Mouse (Mus musculus): Measurements from ENCODE around the gene Tifa.

Gene Tifa

DNA sequence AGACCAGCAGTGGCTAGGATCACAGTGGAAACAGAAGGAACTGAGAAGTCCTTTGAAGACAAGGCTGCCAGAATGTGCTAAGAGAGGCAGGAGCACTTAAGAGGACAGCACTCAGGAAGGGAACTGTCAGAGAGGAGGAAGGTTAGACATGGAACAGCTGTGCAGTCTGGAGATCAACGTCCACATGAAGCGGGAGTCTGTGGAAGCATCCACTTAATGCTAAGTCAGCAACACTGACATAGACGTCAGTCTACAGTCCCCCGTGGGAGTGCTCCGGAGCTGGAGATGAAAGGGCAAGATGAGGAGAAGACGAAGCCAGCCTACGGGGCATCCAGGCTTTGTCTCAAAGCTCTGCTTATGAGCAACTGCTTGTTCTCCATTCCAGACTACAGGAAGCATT is 37.5 kb downstream of the Tifa start:
- no peak for DNase-seq

DNA sequence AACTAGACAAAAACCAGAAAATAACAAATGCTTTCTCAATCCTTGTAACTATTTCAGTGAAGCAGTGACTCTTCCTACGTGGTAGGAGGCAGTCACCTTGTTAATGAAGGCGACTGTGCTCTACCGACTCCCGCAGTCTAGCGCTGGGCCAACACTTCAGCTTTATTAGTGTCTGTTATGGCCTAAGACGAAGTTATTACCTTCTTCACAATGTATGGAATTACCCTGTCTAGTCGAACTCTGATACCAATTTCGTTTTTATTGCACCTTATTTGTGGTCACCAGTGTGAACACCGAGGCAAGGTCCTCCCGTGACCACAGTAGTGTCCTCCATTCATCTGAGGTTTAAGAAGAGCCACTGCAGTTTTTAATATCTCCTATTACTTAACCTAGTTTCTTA is 40.6 kb downstream of the Tifa start:
- DNase-seq: no peak

DNA sequence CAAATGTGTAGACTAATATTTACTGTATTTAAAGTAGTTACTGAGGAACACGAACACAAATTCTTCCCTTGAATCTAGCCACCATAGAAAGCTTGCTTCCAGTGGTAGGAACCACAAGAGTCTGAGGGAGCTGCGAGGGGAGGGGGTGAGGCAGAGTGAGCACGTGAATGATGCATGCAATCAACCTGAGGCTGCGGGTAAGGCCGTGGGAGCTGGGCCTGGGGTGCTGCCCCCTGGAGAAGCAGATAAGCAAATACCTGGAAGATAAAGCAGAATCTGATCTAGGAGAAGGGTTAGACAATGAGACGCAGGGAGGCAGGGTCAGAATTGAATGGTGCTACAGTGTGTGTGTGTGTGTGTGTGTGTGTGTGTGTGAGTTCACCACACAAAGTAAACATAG is 41.5 kb downstream of the Tifa start:
- no peak for DNase-seq

DNA sequence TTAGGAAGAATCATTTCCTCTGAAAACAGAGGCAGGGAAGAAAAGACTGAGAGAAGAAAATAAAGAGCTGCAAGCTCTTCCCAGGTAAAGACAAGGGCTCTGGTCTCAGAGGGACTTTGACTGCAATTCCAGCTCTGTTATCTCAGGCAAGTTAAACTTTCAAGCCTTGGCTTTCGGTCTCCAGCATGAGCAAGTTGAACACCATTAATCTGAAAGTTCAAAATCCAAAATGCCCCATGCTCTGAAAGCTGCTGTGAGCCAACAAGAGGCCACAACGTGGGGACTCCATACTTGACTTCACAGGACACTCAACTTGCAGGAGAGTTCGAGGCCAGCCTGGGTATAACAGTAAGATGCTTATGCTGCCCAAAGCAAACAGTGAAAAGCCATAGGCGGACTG is 44.4 kb downstream of the Tifa start:
- DNase-seq: no peak

DNA sequence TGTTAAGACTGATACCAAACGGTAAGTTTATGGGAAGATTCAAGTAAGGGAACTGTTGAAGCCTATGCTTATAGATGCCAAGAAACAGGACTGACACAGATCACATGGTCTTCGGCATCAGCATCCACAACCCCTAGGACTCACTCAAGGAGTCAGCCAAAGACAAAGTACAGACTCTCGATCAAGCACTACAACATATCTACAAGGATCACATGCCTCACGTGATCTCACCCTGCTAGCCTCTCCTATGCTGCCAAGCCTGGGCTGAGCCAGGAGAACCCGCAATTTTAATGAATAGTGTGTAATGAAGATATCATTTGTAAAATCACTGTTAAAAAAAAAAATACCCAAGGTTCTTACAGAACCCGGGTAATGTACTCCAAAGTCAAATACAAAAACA is 46.0 kb downstream of the Tifa start:
- no peak for DNase-seq

DNA sequence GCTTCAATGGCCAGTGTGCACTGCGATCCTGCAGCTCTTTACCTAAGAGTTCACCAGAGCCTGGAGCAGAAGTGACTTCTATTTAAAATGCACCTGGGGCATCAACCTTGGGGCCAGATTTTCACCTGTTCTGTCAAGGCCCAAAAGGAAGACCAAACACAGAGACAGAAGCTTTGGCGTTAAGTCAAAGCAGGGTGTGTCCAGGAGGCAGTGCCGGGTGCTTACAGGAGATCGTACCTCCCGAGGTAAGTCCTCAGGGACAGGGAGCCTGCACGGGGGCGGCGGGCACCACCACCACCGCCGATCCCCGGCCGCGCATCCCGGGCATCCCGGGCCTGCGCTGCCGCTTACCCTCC is 47.2 kb downstream of the Tifa start:
- DNase-seq: no peak

DNA sequence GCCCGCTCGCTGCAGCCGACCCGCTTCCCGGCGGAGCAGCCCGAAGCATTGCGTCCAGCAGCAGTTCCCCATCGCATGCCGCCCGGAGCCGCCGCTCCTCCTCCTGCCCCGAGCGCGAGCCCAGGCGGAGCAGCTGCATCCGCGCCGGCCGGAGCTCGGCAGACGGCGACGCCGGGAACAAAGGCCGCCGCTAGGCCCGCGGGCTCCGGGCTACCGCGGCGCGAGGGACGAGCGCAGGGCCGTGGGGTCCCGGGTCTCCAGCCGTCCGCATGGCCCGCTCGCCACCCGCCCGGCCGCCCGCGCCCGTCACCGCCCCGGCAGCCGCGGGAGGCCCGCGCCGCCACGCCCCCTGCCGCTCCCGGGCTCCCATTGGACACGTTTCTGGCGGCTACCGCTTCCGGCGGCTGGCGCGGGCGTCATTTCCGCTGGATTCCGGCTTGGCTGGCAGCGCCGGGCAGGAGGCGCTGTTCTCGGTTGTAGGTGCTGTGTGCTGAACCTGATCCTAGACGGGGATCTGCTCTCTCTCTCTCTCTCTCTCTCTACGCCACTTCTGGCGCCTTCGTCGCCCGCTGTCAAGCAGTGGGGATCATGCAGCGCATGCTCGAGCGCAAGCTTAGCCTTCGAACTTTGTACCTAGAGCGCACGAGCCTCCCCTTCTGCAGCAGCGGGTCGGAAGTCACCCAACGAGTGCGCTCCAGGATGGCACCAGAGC is 47.7 kb downstream of the Tifa start, which contains the start of gene Ap1ar:
Gene Ap1ar, minus strand, starts transcription at position 370 of the 712 bp plus-strand sequence.
- DNase-seq: peak; percentile 95 to 97

DNA sequence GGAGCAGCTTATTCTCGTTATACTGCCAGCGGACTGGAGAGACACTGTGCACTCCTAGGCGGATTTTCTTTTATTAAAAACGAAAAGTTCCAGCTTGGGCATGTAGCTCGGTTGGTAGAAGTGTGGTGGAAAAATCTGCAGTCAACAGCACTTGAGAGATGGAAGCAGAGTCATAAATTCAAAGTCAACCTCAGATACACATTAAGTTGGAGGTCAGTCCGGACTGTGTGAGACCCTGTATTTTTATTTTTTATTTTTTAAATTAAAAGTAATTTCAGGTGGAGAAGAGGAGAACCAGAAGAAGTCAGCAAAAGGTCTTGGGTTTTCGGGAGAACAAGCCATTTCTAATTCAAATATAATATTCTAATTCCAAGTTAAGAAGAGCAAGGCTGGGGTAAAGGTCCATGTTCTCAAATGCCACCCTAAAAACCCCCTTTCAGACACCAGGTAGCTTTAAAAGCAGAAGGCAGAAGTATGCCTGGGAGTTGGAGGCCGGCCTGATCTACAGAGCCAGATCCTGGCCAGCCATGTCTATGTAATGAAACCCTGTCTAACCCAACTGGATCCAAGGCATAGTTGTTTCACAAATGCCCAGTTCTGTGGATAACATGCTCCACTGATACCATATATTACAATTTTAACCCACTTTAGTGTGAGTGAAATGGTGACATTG is 48.5 kb downstream of the Tifa start:
- peak in 1 of 2 experiments; percentile 10 for DNase-seq

DNA sequence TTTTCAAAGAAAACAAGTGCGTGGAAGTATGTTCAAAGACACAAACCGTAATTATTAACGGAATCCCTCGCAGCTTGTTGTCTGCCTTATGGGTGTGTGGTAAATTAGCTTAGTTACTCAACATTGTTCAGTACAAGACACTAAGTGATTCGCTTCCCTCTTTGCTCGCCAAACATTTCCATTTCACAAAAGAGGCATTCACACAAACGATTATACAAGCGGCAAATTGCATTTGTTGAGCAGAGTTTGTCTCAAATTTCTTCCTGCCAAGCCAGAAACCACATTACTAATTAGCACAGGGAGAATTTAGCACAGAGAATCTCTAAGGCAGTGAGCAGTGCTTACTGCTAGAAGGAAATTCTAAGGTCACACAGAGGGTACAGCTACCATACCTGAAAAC is 52.3 kb downstream of the Tifa start:
- no peak for DNase-seq

DNA sequence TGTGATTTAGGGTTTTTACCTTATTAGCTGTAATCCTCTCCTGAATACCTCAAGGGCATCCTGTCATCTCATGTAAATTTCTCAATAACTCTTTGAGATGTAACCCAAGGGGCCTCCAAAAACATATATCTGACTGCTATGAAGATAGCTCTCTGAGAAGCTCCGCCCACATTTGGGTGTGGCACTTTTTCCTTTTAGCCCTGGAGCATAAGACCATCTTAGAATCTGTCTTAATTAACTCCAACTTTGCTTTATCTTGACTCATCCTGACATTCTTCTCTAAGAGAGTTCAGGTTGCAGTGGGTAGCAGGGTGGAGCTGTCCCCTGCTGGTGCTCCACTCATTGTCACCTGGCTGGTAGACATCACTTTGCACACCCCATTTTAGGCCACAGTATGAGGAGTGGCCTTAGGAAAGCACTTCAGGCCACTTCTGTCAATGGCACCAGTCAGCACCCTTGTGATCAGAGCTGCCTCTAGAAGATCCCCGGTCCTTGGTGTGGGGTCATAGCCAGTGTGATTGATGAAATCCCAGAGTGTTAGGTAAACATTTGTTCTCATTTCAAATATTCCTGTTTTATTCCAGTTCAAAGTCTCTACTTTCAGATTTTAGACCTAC is 53.8 kb downstream of the Tifa start:
- no peak for DNase-seq

DNA sequence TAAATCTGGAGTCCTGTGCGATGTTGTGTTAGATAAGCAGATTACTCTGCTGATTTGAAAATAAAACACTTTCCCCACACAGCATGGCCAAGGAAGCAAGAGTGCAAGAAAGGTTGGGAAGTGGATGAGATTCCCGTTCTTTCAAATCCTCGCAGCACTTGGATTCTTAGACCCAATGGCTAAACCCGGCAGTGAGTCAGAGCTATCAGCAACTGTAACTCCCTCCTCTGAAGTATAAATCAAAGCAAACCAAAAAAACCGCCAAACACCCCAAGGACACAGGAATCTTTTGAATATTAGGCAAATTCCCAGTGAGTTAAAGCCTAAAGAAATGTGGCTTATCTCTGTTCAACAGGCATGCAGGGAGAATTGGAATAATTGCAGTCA is 54.3 kb downstream of the Tifa start:
- DNase-seq: no peak

DNA sequence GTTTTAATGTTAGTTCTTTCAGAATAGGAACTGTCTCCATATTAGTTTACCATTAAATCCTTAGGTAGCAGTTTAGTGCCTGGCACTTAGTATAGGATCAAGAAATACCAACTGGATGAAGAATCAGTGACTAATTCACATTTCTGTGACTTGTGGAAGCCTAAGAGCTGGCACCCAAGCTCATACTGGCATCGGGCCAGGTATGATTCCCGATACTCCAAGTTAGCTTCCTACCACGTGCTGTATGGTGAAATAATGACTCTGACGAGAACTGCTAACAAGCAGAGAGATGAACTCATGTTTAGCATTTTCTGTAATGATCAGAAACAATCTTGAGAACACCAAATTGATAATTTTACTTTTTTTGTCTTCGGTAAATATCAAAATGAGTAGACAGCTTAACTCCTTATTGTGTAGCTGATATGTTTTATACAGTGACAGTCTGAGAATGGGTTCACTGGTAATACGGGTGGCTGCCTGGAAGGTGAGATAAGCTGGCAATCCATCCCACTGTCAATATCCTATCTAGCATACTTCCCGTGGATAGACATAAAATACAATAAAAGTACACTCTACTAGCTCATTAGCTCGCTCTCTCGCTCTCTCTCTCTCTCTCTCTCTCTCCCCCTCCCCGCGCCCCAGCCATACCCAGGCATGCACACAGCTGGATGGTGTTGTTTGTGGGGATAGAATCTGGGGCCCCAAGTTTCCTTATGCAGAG is 58.6 kb downstream of the Tifa start:
- no peak for DNase-seq

DNA sequence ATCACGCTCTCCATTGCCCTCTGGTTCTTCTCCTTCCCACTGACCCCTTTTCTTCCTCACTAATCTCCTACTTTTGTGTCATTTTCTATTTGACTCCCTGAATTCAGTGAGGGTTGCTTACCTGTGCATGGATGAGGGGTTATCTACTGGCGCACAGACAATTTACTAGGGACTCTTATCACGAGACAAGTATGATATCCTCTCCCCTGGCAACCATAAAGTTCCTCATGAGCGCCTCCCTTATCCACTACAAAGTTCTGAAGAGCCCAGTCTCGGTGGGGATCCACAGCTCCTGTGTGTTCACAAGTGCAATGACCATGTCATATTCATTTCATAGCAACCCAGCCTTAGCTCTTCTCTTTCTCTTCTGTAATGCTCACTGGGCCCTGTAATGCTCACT is 60.3 kb downstream of the Tifa start:
- DNase-seq: no peak

DNA sequence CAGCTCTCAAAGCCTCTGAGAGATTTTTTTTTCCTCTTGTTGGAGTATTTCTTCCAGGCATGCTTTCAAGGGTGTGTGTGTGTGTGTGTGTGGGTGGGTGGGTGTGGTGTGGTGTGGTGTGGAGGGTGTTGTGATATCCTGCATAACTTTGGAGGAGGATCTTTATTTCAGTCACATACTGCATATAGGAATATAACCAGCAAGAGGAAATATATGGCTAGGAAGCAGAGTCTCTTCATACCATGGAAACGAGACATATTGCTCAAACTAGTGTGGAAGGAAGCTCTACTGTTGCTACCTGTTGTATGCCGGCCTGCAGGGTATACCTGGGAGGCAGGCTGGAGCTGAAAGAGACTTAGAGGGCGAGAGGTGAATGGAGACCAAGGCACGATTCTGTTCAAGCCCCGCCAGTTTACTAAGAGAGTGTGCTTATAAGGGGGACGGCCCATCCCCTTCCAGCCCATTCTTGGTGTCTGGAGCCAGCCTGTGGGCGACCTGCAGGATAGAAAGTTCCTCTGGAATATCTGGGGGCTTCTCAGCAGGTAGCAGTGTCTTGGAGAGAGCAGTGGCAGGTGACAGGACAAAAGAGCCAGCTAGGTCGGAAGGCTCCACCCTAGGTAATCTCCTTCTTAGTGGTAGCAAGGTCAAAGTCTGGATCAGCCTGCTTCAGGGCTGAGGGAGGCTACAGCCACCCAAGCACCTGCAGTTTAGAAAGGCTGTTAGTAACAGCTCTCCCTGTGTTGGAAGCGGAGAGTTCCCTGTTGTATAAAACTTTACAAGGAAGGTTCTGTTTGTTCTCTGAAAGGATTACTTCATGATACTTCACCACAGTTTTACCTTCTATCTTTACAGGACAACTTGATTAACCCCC is 61.4 kb downstream of the Tifa start:
- DNase-seq: no peak

DNA sequence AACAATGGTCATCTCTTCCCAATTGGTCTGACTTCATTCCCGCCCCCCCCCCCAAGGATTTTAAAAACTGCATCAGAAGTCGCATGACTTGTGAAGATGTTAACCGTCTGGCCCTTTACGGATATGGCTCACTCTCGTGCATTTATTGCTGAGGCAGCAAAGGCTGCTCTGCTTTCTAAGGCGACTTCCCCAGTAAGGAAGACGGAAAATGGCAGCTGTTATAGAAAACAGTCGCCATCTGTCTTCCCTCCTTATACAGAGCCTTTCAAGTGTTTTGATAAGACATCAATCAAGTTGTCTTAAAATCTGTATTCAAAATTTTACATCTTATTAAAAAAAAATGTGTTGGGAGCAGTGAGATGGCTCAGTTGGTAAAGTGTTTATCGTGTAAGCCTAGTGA is 63.1 kb downstream of the Tifa start:
- DNase-seq: no peak

DNA sequence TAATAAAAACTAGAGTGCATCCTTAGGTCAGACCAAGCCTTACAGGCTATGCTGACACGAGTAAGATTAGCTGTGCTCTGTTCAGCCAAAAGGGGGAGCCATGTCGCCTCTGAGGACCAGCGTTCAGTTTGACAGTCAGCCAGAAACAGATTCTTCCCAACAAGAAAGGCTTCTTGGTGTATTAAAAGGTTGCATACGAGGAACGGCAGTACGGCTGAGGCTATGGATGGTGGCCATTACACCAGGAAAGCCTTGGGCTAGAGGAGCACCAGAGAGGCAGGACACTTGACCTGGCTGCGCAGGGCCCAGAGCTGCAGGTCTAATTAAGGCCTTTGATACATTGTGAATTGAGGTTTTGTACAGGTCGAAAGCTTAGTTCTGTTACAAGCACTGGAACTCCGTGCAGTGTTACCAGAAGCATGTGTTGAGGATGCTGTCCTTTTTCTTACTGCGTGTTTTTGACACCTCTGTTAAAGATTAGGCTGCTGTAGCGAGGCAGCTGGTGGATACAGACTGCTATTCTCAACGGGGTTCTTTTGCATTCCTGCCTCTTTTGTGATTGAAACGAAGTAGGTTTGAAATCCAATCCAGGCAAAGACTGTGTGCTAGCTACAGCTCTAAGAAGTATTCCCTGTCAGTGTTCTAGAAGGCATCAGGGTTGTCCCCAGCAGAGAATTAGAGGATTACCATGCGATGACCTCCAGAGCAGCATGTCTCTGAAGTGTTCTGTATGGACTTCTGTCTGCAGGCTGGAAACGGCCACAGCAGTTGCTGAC is 64.0 kb downstream of the Tifa start:
- peak; percentile 65 to 66 for DNase-seq

DNA sequence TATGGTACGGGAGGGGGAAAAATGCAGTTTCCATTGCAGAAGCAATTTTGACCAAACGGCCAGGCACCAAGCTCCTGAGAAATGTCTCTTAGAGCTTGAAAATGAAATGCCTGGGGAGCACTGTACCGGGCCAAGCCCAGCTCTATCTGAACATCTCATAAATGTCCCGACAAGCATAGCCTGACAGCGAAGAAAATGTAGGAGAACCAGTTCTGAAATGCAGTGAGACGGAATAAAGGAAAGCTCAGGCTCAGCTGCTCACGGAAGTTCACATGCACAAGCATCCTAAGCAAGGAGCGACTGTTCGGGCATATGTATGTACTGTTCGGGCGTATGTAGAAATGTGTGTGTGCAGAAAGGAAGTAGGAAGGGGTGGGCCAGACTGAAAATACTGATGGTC is 71.7 kb downstream of the Tifa start:
- DNase-seq: no peak

DNA sequence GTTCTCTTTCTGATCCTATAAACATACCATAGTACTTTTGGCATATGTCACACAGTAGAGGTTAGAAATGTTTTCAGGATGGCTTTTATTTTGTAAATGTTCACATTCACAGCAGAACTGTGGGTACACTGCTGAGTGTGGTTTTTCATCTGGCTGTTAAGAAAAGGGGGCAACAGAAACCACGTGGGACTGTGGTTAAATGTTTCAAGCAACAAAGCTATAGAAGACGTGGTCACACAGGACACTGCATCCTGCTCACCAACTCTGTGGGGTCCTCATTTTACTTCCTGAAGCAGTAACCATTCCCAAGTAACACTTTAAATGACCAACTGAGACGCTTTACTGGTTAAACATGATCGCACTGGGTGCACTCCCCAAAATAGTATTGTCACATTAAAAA is 72.9 kb downstream of the Tifa start:
- no peak for DNase-seq

DNA sequence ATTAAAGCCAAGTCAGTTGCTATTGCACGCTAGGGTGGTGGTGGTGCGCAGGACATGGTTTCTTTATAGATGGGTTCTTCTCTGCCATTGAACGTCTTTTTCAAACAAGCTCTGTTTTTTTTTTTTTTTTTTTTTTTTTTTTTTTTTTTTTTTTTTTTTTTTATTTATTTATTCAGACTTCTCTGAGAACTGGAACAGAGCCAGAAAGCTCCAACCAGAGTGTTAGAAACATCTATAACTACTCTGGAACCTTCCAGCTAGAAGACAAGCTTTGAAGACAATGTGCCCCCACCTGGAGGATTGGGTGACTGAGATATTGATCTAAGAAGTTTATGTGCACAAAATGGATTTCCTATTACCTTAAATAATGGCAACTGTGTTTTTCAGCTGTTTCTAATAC is 74.0 kb downstream of the Tifa start:
- DNase-seq: no peak

DNA sequence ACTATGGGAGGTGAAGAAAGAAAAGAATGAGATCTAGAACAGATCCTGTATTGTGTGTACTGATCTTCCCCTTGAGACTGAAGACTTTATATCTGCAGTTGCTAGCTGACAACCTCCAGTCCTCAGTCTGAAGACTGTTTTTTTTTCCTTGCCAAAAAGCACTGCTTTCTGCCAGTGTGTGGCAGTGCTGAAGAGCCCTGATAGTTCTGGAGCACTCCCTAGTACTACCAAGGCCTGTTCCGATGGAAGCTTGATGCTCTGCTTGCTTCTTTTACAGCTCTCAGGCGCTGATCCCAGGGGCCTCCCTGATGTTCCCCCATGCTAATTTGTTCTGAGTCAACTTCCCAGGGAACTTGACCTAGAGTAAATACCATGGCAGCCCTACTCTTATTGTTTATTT is 74.6 kb downstream of the Tifa start:
- no peak for DNase-seq

DNA sequence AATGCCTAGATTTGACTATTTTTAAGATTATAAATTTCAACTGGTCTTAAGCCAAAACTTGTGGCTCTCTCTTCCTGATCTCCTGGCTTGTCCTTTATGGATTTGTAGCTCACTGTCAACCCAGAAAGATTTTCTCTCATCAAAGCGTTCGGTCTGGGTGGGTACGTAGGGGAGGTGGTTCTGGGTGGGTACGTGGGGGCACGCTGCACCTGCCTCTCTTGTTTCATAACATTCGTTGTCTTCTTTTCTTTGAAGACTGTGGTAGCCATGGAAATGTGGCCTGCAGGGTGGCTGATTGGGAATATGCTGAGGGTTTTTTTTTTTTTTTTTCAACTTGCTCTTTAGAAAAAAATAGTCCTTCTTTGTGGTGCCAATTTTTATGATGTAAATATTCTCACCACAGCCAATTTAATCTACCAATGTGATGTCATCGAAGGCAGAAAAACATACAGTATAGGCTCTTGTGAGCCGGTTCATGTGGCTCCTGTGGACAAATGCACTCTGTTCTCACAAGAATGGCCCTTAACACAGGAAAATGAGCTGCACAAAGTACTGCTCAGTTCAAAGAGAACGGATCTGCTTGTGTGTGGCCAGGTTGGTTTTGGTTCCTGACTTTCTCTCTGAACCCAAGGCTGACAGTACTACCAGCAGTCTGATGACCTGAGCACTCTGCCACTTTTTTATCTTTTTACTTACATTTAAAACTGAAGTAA is 78.6 kb downstream of the Tifa start:
- no peak for DNase-seq

Data from B cell, adult 2 months (primary cell).